22 mouse cellular contexts compared by ENCODE assay signal in the genomic region with DNA sequence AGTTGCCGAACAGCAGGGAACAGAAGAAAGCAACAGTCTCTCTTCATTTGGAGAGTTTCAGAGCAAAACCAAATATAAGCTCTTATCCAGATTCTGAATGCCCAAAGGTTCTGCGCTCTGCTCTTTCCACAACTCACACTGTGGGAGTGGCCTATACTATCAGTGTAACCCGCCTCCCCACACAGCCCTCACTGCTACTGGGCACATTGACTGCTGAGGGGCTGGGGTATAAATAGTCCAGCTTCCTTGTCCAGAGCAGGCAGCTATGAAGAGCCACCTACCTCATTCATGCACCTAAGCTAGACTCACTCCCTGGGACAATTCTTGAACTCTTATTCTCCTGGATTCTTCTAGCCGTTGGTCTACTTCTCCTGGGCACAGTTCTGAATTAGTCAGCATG.
A peak's percentile ranks its signal among the peaks of the same experiment; 100 is the strongest.
DNase-seq lines count a peak whose midpoint lies in the region; ATAC-seq and TF ChIP-seq lines count a peak whose summit lies in the region.
"Had no signal": no experiment of that assay in that cellular context is flagged by ENCODE, and none has a peak within 500 bp of the region (broad histone marks: within the 10 kb centered on the region; RNA-seq: fewer than 3 reads in every experiment).

No protein-coding gene starts in this region.

- H3K9ac ChIP-seq in heart, embryonic 12.5 days, result no peak overlapping the region
- H3K9ac ChIP-seq in heart, embryonic 11.5 days (ENCODE audit: low read depth, low read length), result no peak overlapping the region
- no peak overlapping the region for H3K9ac ChIP-seq in heart, embryonic 16.5 days (ENCODE audit: low read length)
- no peak overlapping the region for H3K9ac ChIP-seq in heart, adult 2 months (ENCODE audit: low read depth, low read length)
- no peak overlapping the region for H3K9ac ChIP-seq in heart, postnatal 0 days (replicated peaks; ENCODE audit: low read depth, low read length)

- intact Hi-C loops in heart, postnatal 36 days (cut with DNase I), result no loop called here
- intact Hi-C loops in heart, adult 2 months (cut with DNase I), result no loop called here
- intact Hi-C loops in heart, postnatal 14 days (cut with DNase I), result no loop called here

- no peak for TF ChIP-seq EP300 in heart, adult 2 months (IDR thresholded peaks at IDR 0.05; ENCODE audit: insufficient read depth, low read depth, low read length)
- no peak for TF ChIP-seq EP300 in heart, postnatal 0 days (IDR thresholded peaks at IDR 0.05; ENCODE audit: low read depth)

- H3K79me2 ChIP-seq in heart, adult 2 months (replicated peaks; ENCODE audit: control insufficient read depth, insufficient read depth, low read length), result no peaks in the 10 kb centered on the region

- no peak overlapping the region for H3K27ac ChIP-seq in heart, embryonic 12.5 days (ENCODE audit: poor library complexity, severe bottlenecking)
- H3K27ac ChIP-seq in heart, embryonic 11.5 days (ENCODE audit: low read depth, low read length), result no peak overlapping the region
- H3K27ac ChIP-seq in heart, embryonic 16.5 days (ENCODE audit: low read length), result no peak overlapping the region
- H3K27ac ChIP-seq in heart, adult 2 months, result no peak overlapping the region
- H3K27ac ChIP-seq in heart, postnatal 0 days (ENCODE audit: low read depth), result no peak overlapping the region

- no peaks in the 10 kb centered on the region for H3K27me3 ChIP-seq in heart, embryonic 12.5 days (replicated peaks)
- H3K27me3 ChIP-seq in heart, embryonic 11.5 days (ENCODE audit: control insufficient read depth, insufficient read depth, low read length), result no peaks in the 10 kb centered on the region
- no peaks in the 10 kb centered on the region for H3K27me3 ChIP-seq in heart, embryonic 16.5 days (ENCODE audit: control insufficient read depth, insufficient read depth, low read length)
- H3K27me3 ChIP-seq in heart, adult 2 months (ENCODE audit: control insufficient read depth, insufficient read depth, low read length), result no peaks in the 10 kb centered on the region
- H3K27me3 ChIP-seq in heart, postnatal 0 days (ENCODE audit: control insufficient read depth, insufficient read depth, low read length), result no peaks in the 10 kb centered on the region
- H3K27me3 ChIP-seq: CH12.LX, Patski had no signal

- H3K4me2 ChIP-seq in heart, embryonic 12.5 days, result no peak overlapping the region
- no peak overlapping the region for H3K4me2 ChIP-seq in heart, embryonic 11.5 days
- H3K4me2 ChIP-seq in heart, embryonic 16.5 days (ENCODE audit: low read depth, low read length), result no peak overlapping the region
- no peak overlapping the region for H3K4me2 ChIP-seq in heart, postnatal 0 days (ENCODE audit: low read depth, low read length)

- peaks cover 6% of the 10 kb centered on the region; the same call in 1 of the 2 replicates for H3K4me1 ChIP-seq in heart, embryonic 12.5 days (replicated peaks)
- no peaks in the 10 kb centered on the region for H3K4me1 ChIP-seq in heart, embryonic 11.5 days (ENCODE audit: control insufficient read depth, insufficient read depth, low read length)
- no peaks in the 10 kb centered on the region for H3K4me1 ChIP-seq in heart, embryonic 16.5 days (ENCODE audit: control insufficient read depth, insufficient read depth, low read length)
- no peaks in the 10 kb centered on the region for H3K4me1 ChIP-seq in heart, adult 2 months (ENCODE audit: control insufficient read depth, insufficient read depth, low read length)
- H3K4me1 ChIP-seq in heart, postnatal 0 days (ENCODE audit: control insufficient read depth, insufficient read depth), result no peaks in the 10 kb centered on the region

- no peak for TF ChIP-seq POLR2A in heart, adult 2 months (IDR thresholded peaks at IDR 0.05; ENCODE audit: insufficient read depth, low read depth, low read length)

- no peaks in the 10 kb centered on the region for H3K36me3 ChIP-seq in heart, embryonic 12.5 days
- no peaks in the 10 kb centered on the region for H3K36me3 ChIP-seq in heart, embryonic 11.5 days (ENCODE audit: control insufficient read depth, insufficient read depth, low read length)
- H3K36me3 ChIP-seq in heart, embryonic 16.5 days (ENCODE audit: control insufficient read depth, insufficient read depth), result no peaks in the 10 kb centered on the region
- H3K36me3 ChIP-seq in heart, adult 2 months (ENCODE audit: control insufficient read depth, insufficient read depth, low read length), result no peaks in the 10 kb centered on the region
- no peaks in the 10 kb centered on the region for H3K36me3 ChIP-seq in heart, postnatal 0 days (replicated peaks; ENCODE audit: control insufficient read depth, insufficient read depth, low read length)
- H3K36me3 ChIP-seq: G1E had no signal

- H3K4me3 ChIP-seq in heart, embryonic 12.5 days, result no peak overlapping the region
- H3K4me3 ChIP-seq in heart, embryonic 11.5 days (ENCODE audit: low read depth, low read length), result no peak overlapping the region
- no peak overlapping the region for H3K4me3 ChIP-seq in heart, embryonic 16.5 days (ENCODE audit: low read length)
- H3K4me3 ChIP-seq in heart, adult 2 months, result no peak overlapping the region
- no peak overlapping the region for H3K4me3 ChIP-seq in heart, postnatal 0 days (ENCODE audit: low read depth, low read length)

- ATAC-seq in heart, embryonic 12.5 days (ENCODE audit: insufficient number of reproducible peaks, low FRiP score), result no peak
- peak; percentile 74 for ATAC-seq in heart, embryonic 11.5 days (replicated peaks; ENCODE audit: insufficient number of reproducible peaks, low FRiP score, low TSS enrichment)
- ATAC-seq in heart, embryonic 16.5 days (replicated peaks; ENCODE audit: extremely low read depth, insufficient read depth, low FRiP score), result peak; percentile 60; the same call in 1 of the 2 replicates
- ATAC-seq in heart, postnatal 0 days (ENCODE audit: insufficient read depth, low read depth), result peak; percentile 64; the same call in 1 of the 2 replicates
- ATAC-seq: activated CD4-positive, CD25-positive, alpha-beta regulatory T cell, adult 4 months; CD4-positive, CD25-positive, alpha-beta regulatory T cell, adult 4 months; Patski had no signal

- H3K9me3 ChIP-seq in heart, embryonic 12.5 days (replicated peaks), result no peaks in the 10 kb centered on the region
- H3K9me3 ChIP-seq in heart, embryonic 11.5 days (replicated peaks; ENCODE audit: control insufficient read depth, low read length), result no peaks in the 10 kb centered on the region
- H3K9me3 ChIP-seq in heart, embryonic 16.5 days (replicated peaks; ENCODE audit: control insufficient read depth, low read length), result no peaks in the 10 kb centered on the region
- no peaks in the 10 kb centered on the region for H3K9me3 ChIP-seq in heart, postnatal 0 days (replicated peaks; ENCODE audit: control insufficient read depth, low read length)

- WGBS in heart, embryonic 12.5 days, result 37% methylated on average over 4 of the region's 4 CpGs
- WGBS in heart, embryonic 11.5 days (ENCODE audit: insufficient replicate concordance), result 47% methylated on average over 4 of the region's 4 CpGs
- 55% methylated on average over 4 of the region's 4 CpGs for WGBS in heart, embryonic 16.5 days
- 75% methylated on average over 4 of the region's 4 CpGs for WGBS in heart, adult 2 months
- 43% methylated on average over 4 of the region's 4 CpGs for WGBS in heart, postnatal 0 days

- peak; percentile 79 for DNase-seq in heart, adult 11 months
- DNase-seq in heart, postnatal 36 days, result no peak
- DNase-seq in heart, adult 2 months, result no peak
- peak; percentile 12 for DNase-seq in heart, postnatal 0 days (ENCODE audit: low spot score)
- DNase-seq in heart, postnatal 14 days, result no peak
- DNase-seq: adrenal gland, adult 2 months; adrenal gland, adult 8-10 months; adrenal gland, postnatal 10 days; adrenal gland, postnatal 14 days; adrenal gland, postnatal 25 days; adrenal gland, postnatal 36 days; B cell, adult 2 months; cerebellum, adult 11 months; cerebellum, adult 11-12 months had no signal

- no peak for TF ChIP-seq CTCF in heart, adult 2 months (IDR thresholded peaks at IDR 0.05)
- no peak for TF ChIP-seq CTCF in heart, postnatal 0 days (IDR thresholded peaks at IDR 0.05; ENCODE audit: low read depth)

Comparison
In these comparisons a context has a peak if more than half of its experiments do, and no peak if none do; other contexts are left out.
1. DNase-seq: peak in heart, adult 11 months (single experiment) and heart, postnatal 0 days (single experiment); none in heart, postnatal 36 days (0 of 2), heart, adult 2 months (0 of 2) and heart, postnatal 14 days (0 of 2).